Mouse (Mus musculus): ENCODE measurements around the gene Atp6v0a4.
A peak's percentile ranks its signal among the peaks of the same experiment; 100 is the strongest.

The Atp6v0a4 gene

DNA sequence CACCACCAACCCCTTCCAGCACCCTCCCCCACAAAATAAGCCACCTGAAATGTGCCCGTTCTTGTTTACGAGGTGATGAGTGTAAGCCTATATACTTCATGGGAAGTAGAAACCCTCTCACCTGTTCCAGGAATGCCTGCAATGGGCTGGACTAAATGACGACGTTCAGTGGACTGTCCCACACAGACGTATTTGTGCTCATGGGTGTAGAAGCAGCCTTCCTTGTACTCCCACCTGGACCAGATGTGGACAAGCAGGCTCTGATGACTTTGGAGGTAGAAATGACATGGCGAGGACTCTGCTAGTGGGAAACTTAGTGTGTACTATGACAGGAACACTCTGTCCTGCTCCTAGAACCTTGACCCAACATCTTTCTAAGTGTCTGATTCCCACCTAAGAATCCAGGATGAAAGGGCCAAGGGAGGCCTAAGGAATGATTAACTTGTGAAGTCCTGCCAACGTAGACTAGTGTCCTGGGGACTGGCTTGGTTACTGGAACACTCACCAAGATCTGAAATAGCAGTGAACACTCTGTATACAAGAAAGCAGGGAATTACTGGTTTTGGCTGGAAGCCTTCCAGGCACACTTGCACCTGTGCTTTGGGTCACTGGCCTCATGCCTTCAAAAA, at the start of gene Atp6v0a4:
Gene Atp6v0a4 (minus strand): TSS at position 380 of the 629 bp plus-strand sequence.
- DNase-seq = no peak

DNA sequence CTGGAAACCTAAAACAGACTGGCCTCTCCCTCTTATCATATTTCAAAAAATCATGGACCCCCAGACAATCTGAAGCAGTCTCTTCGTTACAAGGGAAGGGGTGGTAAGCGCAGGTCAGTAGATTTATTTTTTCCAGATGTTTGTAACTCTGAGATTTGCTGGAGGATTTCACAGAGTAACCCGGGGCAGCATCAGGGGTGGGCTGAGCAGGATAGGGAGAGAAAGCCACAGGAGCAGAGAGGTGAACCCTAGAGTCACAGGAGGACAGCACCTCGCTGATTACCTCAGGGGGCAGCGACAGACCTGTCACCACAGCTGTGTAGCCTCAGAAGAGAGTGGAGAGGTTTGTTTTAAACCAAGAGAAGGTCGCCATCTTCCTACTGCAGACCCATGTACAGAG, 41.0 kb upstream of the Atp6v0a4 start:
- DNase-seq = no peak

DNA sequence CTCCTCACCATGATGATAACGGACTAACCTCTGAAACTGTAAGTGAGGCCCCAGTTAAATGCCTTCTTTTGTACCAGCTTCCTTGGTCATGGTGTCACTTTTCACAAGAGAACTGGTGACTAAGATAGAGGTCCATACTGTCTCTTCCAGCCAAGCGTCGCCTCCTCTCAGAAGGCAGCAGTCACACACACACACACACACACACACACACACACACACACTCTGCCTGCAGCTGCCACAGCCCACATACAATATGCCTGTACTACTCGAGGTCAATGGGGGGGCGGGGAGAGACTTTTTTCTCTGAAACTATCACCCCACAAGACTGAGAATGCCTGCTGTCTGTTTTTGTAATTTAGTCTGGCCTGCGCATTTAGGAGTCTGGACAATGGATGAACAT, 40.3 kb upstream of the Atp6v0a4 start:
- DNase-seq = no peak

DNA sequence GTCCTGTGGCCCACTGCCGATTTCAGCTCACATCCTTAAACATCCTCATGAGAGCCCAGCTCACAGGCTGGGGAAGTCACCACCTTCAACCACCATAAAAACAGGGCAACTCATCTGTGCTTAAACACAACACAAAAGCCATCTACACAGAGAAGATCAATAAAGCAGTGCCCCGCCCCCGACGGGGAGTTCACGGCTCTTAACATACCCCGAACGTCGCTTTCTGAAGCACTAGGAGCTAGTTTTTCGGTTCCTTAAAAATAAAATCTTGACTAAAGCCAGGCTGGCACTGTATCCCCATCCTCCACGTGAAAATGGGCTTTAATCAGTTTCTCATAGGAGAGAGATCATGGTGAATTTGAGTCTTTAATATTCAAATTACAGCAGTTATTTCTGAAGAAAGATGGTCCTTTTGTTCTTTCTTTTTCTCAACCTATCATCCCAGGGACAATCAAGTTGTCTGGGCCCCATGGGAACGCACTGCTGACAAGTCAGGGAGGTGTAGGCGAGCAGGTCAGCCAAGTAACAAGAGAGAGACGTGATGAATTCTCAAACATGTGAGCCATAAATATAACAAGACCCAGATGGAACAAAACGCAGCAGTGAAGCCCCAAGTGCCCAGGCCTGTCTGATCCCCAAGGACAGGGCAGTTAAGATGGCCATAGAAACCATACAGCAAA, 38.6 kb upstream of the Atp6v0a4 start:
- no peak for DNase-seq

DNA sequence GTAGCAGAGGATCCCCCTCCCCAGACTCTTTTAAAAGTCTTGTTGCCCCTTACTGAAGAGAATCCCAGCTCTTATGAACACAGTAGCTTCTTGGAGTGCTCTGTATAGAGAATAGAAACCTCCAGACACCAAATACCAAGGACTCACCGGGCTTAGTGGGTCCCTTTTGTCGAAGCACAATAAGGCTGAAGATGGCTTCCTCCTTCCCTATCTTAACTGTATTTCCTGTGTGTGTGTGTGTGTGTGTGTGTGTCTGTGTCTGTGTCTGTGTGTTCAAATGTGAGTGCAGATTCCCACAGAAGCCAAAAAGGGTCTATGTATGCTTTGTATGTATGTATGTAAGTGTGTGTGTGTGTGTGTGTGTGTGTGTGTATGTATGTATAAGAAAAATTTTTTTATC, 36.2 kb upstream of the Atp6v0a4 start:
- no peak for DNase-seq

DNA sequence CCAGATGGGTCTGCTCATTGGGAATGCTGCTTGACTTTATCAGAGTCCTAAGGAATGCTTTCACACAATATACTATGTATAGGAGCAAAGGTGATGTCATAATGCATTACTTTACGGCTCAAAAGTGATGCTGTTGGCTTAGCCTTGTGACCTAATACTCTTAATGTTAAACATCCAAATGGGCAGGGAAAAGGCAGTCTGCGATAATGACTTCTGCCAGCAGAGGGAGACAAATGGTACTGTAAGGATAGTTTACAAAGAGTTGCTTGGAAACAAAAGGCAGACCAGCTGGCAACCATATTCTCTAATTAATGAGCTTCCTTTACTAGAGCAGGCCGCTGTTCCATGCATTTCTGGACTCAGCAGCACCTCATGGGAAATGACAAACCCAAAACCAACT, 35.7 kb upstream of the Atp6v0a4 start:
- DNase-seq = peak; percentile 94 to 96

DNA sequence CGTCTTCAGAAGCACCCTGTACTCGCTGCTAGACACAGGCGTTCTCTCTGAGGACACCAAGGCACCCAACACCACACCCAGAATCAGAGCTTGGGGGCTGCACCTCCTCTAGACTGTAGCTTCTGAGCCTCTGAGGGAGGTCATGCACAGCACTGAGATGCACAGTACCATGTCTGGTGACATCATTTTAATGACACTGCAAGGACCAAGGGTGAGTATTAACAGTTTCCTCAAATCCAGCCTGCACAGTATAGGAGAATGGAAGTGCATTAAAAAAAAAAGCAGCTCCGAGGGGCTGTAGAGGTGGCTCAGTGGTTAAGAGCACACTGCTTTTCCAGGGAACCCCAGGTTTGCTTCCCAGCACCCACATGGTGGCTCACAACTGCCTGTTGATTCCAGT, 35.2 kb upstream of the Atp6v0a4 start:
- no peak for DNase-seq

DNA sequence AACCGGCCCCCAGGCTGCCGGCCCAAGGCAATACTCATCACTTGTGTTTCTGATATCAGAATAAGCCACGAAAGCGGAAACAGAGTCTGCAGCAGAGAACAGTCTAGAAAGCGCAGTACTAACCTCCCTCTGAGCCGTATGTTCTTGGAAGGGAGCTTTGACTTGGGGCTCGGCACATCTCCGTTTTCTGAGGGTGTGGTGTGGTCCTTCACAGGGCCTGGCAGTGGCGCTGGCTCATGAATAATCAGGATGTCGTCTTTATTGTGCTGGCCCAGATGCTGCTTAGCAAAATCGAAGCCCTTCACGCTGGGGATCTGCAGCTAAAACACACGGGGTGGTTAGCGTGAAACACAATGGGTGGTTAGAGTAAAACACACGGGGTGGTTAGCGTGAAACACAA, 33.5 kb upstream of the Atp6v0a4 start:
- no peak for DNase-seq

DNA sequence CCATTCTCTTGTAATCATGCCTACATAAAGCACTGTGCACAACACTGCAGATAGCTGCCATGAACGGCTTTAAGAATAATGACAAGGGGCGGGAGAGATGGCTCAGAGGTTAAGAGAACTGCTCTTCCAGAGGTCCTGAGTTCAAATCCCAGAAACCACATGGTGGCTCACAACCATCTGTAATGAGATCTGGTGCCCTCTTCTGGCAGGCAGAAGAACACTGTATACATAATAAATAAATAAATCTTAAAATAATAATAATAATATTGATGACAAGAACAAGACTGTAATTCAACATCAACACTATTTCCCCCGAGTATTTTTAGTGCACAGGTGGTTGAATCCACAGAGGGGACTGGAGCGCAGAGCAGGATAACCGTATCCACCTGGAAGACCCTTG, 31.8 kb upstream of the Atp6v0a4 start:
- DNase-seq = no peak

DNA sequence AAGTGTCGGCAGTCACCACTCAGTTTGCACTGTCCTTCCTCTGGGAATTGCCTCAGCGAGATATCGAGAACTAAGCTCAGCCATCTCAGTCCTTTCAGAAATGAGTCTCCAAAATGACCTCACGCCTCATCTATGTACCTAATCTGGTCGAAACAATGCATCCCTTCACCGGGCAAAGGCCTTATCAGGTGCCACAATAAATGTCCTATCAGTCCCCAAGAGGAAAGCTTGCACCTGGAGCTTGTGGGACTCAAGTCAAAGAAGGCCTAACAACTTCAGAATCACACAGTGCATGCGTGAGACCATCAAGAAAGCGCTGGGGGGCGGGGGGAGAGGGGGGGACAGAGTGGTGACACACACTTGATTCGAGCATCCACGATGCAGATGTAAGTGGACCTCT, 27.9 kb upstream of the Atp6v0a4 start:
- DNase-seq = no peak

DNA sequence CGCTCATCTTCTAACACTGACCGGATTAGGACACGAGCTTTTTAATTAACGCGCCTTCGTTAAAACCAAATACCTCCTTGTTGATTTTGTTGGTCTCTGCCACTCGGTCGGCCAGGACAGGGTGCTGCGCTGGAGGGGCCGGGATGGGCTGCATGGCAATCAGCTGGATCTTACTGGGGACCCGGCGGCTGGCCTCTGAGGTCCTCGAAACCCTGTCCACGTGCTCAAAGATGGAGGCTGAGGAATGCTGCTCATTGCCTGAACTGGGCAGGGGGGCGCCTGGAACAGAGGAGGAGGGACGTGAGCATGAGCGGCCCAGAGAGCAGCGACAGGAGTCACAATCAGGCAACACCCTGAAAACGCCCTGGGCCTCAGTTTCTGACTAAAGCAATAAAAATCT, 25.1 kb upstream of the Atp6v0a4 start:
- no peak for DNase-seq

DNA sequence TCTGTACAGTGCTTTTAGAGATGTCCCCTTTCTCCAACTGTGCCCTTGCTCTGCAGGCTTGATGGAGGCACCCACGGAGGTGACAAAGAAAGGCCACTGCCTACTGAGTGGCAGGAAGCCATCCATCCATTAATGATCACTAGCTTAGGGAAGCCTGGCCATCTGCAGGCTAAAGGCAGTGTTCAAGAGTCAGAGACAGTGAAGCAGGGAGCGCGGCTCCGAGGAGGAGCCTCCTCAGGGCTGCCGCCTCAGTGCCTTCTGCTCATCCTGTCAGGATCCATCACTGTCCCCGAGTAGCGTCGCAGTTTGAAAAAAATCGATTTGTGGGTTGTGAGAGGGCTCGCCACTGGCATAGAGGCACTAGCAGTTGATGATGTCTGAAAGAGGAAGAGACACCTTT, 24.2 kb upstream of the Atp6v0a4 start:
- DNase-seq = peak; percentile 25 to 26

DNA sequence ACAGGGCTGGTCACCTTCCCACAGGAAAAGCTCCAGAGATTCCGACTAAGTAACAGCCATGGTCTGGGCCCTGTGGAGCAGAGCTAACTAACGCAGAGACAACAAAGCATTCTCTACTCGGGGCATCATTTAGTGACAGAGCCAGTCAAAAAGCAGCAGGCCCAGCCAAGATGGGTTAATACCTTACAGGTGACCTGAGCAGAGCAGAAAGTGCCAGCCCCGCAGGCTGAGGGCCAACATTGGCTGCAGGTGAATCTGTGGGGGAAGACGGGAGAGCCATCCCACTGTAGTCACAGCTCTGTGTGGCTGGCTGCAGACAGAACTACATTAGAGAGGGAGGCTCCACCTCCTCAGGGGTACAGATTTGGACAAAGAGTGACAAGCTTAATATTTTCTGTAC, 22.9 kb upstream of the Atp6v0a4 start:
- no peak for DNase-seq

DNA sequence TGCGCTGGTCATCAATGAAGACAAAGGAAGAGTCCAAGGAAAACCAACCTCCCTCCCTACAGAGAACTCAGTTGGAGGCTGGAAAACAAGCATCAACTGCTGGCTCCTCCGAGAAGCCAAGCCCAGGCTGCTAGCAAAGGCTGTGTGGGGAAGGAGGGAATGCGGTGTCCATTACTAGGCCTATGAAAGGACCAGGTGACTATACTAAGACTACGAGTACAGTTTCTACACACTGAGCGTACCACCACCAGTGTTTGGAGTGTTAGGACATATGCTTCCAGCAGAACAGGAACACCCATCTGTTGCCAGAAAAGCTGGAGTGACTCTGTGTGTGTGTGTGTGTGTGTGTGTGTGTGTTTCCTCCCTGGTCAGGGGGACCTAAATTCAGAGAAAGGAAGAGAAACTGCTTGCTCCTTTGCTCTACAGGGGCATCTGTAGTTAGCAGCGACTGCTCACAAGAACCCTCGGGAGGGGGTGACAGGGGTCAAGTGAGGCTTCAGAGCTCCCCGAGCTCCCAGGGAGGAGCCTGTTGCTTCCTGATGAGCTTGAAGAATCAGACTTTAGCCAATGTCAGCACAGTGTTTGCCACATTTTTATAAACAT, 21.2 kb upstream of the Atp6v0a4 start:
- DNase-seq = no peak

DNA sequence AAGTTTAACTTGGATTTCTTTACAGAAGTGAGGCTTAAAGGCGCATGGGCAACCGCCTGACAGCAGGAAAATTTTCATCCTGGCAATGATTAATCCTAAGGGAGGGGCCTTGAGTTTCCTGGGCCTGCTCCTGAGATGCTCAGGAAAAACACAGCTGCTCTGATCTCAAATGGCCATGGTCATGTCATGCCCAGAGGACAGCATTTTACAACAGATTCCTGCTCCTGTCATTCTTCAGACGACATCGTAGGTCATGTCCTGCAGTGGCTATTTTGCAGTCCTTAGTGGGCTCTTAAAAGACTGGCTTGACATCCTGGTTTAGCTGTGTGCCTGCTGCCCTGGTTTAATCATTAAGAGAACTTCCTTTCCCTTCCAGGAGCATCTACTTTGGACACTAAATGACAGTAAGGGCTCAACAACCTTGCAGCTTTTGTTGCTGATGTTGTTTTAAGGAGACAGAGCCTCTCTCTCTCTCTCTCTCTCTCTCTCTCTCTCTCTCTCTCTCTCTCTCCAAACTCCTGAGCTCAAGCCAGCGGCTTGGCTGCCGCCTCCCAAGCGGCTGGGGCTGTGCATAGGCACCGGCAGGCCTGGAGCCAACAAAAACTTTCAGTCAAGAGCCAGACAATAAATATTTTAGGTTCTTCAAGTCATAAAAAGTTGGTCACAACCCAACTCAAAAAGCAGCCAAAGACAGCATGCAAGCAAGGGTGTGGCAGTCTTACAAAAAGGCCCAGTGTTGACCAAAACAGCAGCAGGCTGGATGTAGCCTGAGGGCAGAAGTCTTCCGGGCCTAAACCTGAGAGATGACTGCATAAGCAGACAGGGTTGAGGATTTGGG, 20.0 kb upstream of the Atp6v0a4 start:
- peak; percentile 18 to 32 for DNase-seq

DNA sequence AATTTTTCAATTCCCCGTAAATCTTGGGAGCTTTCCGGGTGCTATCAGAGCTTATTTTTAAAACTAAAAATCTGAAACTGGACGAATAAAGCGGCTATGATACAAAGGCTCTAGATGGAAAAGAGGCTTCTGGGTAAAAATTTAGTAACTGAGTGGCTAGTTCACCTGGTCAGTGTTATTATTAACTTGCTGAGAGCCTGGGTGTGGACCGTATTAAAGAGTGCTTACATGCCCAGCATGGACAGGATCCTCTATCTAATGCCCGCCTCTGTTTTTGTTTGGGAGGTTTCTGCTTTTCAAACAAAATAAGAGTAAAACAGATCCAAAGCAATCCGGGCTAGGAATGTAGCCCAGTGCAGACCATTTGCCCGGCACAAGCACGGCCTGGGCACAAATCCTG, 16.0 kb upstream of the Atp6v0a4 start:
- no peak for DNase-seq

DNA sequence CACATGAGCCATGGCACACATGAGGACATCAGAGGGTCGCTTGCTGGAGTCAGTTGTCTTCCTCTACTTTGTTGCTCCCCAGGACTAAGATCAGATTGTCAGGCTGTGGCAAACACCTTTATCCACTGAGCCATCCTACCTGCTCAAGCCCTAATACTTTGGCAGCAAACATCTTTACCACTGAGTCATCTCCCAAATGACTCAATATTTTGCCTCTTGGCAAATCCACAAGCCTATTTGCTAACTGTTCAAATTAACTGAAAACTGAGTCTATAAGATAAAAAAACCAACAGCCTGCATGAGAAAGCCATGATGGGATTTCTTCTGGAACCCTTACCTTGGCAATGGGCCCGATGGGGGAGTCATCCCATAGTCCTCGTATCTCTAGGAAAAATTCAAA, 14.7 kb upstream of the Atp6v0a4 start:
- no peak for DNase-seq

DNA sequence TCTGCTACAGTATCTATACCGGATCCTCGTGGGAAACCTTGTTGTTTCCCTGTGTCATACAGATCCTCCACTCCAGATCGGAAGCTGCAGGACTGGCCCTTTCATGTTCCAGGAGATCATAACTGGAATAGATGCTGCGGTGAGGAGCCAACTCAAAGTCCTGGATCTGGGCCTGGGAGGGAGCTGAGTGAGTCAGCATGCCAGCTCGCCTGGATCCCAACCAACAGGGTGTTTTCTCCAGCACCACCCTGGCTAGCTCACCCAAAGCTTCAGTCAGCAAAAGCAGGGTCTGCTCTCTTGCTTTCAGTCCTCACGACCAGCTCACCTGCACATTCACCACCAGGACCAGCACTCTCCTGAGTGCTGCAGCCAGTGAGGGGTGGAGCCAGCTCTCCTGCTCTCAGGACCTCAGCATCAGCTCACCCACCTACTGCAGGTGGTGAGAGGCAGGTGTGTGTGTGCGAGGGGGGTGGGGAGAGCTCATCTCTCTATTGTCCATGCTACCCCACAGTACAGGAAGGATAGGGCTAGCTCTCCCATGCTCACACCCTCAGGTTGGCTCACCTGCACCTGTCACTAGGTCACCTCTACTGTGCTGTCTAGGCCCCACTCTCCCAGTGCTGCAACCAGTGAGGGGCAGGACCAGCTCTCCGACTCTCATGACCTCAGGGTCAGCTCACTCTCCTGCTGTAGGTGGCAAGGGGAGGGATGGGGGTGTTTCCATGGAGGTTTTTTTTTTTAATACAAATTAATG, 10.6 kb upstream of the Atp6v0a4 start:
- DNase-seq = peak; percentile 56 to 70

DNA sequence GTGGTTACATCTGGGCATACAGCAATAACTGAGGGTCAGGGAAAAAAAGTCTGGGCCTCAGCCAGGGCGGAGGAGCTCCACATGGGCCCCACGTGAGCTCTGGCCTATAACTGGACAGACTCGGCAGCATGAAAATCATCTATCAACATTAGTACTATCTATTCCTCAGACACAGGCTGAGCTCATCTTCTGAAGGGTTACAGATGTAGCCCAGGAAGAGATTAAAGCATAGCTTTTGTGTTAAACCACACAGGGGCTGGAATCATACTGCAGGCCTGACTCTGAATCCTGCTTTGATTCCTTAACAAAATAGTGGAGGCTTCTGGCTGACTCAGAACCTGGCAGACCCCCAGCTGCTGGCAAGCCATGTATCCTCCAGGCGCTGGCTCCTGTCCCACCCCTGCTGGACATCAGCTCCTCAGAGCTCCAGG, 7.4 kb upstream of the Atp6v0a4 start:
- peak; percentile 75 to 83 for DNase-seq

DNA sequence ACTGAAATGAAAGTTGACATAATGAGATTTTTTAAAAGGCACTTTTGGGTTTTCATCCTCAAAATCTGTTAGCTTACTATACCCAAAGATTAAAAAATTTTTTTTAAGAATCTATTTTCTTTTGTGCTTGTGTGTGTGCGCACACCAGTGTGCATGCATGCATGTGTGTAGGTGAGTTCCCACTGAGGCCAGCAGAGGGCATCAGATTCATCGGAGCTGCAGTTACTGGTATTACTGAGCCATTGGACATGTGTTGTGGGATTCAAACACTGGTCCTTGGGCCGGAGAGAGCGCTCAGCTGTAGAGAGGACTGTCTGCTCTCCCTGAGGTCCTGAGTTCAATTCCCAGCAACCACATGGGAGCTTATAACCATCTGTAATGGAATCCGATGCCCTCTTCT, 5.5 kb upstream of the Atp6v0a4 start:
- no peak for DNase-seq

DNA sequence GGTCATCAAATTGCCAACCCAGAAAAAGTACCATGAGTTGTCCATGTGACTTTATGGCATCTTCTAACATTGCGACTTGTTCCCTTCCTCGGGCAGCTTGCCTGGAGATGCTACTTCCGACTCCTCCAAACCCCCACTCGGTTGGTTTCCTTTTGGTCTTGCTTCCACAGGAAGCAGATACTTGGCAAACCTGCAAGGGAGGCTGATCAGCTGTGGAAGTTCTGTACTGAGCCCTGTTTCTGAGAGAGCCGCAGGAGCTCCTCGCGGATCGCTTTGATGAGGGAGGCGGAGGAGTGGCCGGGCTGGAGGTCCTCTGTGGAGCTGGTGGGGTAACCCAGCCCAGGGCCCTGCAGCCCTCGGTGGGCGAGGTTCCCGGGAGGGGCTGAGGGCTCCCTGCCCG, 3.7 kb upstream of the Atp6v0a4 start:
- no peak for DNase-seq

DNA sequence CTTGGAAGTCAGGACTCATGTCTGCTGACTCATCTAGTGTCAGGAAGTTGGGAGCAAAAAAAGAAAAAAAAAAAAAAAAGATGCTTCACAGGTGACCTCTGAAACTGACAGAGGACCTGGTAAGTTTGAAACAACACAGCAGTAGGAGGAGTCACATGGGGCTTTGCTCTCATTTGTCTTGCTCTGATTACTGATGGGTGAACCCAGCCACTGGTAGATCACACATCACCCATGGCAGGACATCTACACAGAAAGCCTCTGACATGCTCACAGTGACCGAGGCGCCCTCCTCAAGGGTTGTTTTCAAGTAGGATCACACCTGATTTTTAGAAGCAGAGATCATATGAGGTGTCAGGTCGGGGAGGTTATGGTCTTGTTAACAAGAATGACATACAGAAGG, 1.1 kb upstream of the Atp6v0a4 start:
- no peak for DNase-seq

DNA sequence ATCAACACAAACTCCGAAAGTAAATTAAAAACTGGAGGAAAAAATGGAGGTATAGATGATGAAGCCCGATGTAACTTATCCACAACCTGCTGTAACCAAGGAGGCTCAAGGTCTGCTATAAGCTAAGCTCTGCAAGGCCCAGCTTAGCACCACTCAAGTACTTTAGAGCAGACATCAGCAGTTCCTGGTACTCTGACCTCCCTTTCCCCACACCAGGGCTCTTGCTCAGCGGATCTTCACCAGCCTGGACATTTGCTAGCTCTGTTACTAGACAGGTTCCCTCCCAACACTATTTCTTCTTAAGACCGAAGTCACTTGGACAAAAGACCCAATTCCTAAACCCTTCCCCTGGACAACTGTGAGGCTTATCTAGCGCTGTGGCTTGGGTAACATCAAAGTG, 496 bp upstream of the Atp6v0a4 start:
- DNase-seq = no peak

Measured in cerebellum, postnatal 10 days (tissue).